Mouse (Mus musculus) large intestine, adult 2 months (tissue): ENCODE measurements around the gene Sprr2a2. TPM values are rescaled to one million over a fixed set of nuclear protein-coding genes. Genes with fewer than 3 reads are reported as not detected.
"Not testable (repeated sequence)": the region's sequence is repeated elsewhere in the genome, so short reads cannot be mapped to it uniquely, and the experiment has no call there.

Source experiments
- DNase-seq: peaks from one replicate; pipeline ENCODE4 v3.0.0-alpha.2; 2012; ENCODE audit warnings: low read depth, low spot score
- WGBS: fragments of 180-500 bp; shearing (Covaris S2); methylation state at CpG from one replicate; pipeline ENCODE4 v1.1.7; 2018; 5-methylcytosine and 5-hydroxymethylcytosine counted together
- polyA plus RNA-seq: library from polyadenylated mRNA; depleted of rRNA; stranded (reverse); fragments of >200 nt; gene quantifications from 2 replicates; pipeline ENCODE4 v1.2.3, GENCODE M21; 2012; rRNA removed

Sprr2a2 gene
- polyA plus RNA-seq, result 24,207 and 25,946 TPM in 2 replicates

- no CpG with 5 or more reads among the region's 2 CpGs for WGBS
- not testable (repeated sequence) for DNase-seq
These were observed at the start of gene Sprr2a2, which contains the start of gene Sprr2a1 for GRCm38 (mm10) chr3:92215569-92215968. Sprr2a2 (plus strand) TSS chr3:92215920. Sprr2a1 (plus strand) TSS chr3:92215799.

- WGBS, result 61% methylated on average over 3 of the region's 3 CpGs
- no peak for DNase-seq
These were observed 45.9 kb upstream of the Sprr2a2 start for GRCm38 (mm10) chr3:92169847-92170246.

GRCm38 (mm10) chr3:92176880-92177279 lies 38.8 kb upstream of the Sprr2a2 start:
- 62% methylated on average over 1 of the region's 1 CpGs for WGBS
- DNase-seq, result no peak

DNA sequence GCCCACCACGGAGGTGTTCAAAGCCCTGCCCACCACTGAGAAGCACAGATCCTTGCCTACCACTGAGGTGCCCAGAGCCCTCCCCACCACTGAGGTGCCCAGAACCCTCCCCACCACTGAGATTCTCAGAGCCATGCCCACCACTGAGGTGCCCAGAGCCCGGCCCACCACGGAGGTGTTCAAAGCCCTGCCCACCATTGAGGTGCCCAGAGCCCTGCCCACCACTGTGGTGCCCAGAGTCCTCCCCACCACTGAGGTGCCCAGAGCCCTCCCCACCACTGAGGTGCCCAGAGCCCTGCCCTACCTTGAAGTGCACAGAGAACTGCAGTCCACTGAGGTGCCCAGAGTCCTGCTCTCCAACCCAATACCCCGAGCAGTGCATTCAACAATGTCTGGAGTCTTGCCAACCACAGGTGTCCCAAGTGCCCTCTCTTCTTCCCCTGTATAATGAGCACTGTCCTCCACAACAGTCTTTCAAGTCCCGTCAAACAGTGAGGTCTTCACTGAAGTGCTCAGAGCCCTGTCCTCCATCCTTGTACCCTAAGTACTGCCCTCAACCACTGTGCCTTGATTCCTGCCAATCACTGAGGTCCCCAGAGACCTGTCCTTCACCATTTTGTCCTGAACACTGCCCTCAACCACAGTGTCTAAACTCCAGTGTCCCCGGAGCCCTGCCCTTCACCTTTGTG lies 20.1 kb upstream of the Sprr2a2 start:
- WGBS, result 81% methylated on average over 6 of the region's 6 CpGs
- DNase-seq, result no peak

DNA sequence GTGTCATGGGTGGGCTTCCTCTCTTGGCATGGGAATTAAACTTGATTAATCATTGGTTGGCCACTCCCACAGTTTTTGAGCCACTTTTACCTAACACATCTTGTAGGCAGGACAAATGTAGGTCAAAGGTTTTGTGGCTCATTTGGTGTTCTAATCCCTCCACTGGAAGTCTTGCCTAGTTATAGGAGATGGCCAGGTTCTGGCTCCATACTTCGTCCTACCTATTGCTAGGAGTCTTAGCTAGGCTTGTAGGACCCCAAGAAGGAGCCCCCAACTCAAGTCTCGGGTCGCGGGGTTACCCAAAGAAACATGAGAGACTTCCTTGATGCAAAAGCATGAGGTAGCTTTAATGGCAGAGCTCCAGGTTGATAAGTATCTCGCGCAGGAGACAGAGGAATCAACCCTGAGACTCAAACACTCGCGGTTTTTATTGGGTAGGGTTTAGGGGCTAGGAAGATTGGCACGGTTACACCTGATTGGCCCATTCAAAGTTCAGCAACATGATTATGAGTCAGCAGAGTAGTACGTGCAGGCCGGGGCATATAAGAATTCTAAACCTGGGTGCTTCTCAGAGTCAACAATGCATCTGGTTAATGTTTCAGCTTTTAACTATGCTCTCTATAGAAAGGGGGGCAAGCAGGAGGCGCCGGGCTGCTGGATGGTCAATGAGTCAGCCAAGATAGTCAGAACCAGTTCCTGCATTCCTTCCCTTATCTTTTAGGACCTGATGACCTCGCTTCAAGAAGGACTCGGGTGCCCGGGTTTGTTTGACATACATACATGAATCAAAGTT lies 4.4 kb upstream of the Sprr2a2 start:
- DNase-seq, result not testable (repeated sequence)
- WGBS, result no CpG with 5 or more reads among the region's 16 CpGs

GRCm38 (mm10) chr3:92212059-92212458 lies 3.7 kb upstream of the Sprr2a2 start:
- DNase-seq, result not testable (repeated sequence)
- no CpG with 5 or more reads among the region's 1 CpGs for WGBS

GRCm38 (mm10) chr3:92213651-92214050 lies 2.1 kb upstream of the Sprr2a2 start:
- not testable (repeated sequence) for DNase-seq

- no CpG with 5 or more reads among the region's 8 CpGs for WGBS
- DNase-seq, result not testable (repeated sequence)
These were observed 3.3 kb downstream of the Sprr2a2 start for GRCm38 (mm10) chr3:92219031-92219430.

DNA sequence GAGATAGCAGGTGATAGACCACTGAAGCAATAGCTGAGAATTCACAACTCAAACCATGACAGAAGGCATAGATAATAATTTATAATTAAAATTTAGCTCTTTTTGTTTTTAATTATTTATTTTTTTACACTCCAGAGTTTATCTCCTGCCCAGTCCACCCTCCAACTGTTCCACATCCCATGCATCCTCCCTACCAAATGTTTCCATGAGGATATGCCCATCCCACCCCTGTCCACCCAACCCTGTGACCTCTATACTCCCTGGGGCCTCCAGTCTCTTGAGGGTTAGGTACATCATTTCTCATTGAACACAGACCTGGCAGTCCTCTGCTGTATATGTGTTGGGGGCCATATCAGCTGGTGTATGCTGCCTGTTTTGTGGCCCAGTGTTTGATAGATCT lies 8.0 kb downstream of the Sprr2a2 start:
- DNase-seq, result not testable (repeated sequence)

GRCm38 (mm10) chr3:92227410-92227809 lies 11.7 kb downstream of the Sprr2a2 start:
- DNase-seq, result not testable (repeated sequence)
- 71% methylated on average over 3 of the region's 3 CpGs for WGBS

GRCm38 (mm10) chr3:92236463-92237189 lies 20.9 kb downstream of the Sprr2a2 start:
- DNase-seq, result not testable (repeated sequence)
- no CpG with 5 or more reads among the region's 5 CpGs for WGBS

DNA sequence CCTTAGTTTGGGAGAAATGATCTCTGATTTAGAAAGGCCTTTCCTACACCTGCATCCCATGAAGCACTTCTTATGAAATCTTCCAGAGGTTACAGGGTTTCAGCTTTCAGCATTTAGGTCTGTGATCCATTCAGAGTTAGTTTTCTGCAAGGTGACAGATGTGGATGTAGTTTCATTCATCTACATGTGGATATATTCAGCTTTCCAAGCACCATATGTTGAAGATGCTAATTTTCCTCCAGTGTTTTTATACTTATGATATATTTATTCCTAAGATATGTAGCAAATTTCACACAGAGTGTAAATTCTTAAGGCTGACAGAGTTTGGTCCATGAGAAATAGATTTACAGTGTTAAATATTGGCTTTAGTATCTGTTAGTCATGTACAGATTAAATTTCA lies 23.0 kb downstream of the Sprr2a2 start:
- DNase-seq, result not testable (repeated sequence)

GRCm38 (mm10) chr3:92239197-92239596 lies 23.5 kb downstream of the Sprr2a2 start:
- not testable (repeated sequence) for DNase-seq
- no CpG with 5 or more reads among the region's 1 CpGs for WGBS

- not testable (repeated sequence) for DNase-seq
These were observed 29.1 kb downstream of the Sprr2a2 start for GRCm38 (mm10) chr3:92244833-92245232.

DNA sequence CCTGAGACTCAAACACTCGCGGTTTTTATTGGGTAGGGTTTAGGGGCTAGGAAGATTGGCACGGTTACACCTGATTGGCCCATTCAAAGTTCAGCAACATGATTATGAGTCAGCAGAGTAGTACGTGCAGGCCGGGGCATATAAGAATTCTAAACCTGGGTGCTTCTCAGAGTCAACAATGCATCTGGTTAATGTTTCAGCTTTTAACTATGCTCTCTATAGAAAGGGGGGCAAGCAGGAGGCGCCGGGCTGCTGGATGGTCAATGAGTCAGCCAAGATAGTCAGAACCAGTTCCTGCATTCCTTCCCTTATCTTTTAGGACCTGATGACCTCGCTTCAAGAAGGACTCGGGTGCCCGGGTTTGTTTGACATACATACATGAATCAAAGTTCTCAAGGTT lies 30.5 kb downstream of the Sprr2a2 start:
- no CpG with 5 or more reads among the region's 10 CpGs for WGBS
- DNase-seq, result not testable (repeated sequence)

DNA sequence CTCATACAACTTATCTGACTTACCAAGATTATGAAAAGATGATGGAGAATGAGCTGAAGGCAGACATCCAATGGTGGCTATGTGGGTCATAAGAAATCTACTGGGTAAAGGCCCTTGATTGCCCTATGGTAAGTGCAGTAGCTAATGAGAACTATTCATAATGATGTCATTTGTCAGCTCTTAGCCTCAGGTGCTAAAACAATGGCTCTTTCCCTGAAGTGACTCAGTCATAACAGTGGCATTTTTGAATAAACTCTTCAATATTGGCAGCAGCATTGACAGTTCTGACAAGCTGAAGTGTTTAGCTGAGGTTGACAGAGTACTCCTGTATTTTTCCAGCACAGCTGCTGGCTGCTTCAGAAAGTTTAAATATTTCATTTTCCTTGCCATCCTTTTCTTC lies 32.8 kb downstream of the Sprr2a2 start:
- DNase-seq, result not testable (repeated sequence)

- WGBS, result 51% methylated on average over 2 of the region's 2 CpGs
- DNase-seq, result not testable (repeated sequence)
These were observed 34.7 kb downstream of the Sprr2a2 start for GRCm38 (mm10) chr3:92250450-92250849.

- no CpG with 5 or more reads among the region's 8 CpGs for WGBS
- not testable (repeated sequence) for DNase-seq
These were observed 38.1 kb downstream of the Sprr2a2 start for GRCm38 (mm10) chr3:92253860-92254259.

DNA sequence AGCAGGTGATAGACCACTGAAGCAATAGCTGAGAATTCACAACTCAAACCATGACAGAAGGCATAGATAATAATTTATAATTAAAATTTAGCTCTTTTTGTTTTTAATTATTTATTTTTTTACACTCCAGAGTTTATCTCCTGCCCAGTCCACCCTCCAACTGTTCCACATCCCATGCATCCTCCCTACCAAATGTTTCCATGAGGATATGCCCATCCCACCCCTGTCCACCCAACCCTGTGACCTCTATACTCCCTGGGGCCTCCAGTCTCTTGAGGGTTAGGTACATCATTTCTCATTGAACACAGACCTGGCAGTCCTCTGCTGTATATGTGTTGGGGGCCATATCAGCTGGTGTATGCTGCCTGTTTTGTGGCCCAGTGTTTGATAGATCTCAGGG lies 42.8 kb downstream of the Sprr2a2 start:
- not testable (repeated sequence) for DNase-seq

- no CpG with 5 or more reads among the region's 2 CpGs for WGBS
- not testable (repeated sequence) for DNase-seq
These were observed 47.7 kb downstream of the Sprr2a2 start for GRCm38 (mm10) chr3:92263462-92263861.
